Mouse (Mus musculus) stomach, postnatal 0 days (tissue): Measurements from ENCODE around the gene Phb2. TPM values are rescaled to one million over a fixed set of nuclear protein-coding genes. Genes with fewer than 3 reads are reported as not detected.

Source experiments
- ATAC-seq: fragments of 200-750 bp; cut with Nextera tagmentation; 2 replicates; pipeline ENCODE4 v1.8.0; 2017; ENCODE audit not compliant: low FRiP score, low TSS enrichment
- DNase-seq: peaks from one replicate; pipeline ENCODE4 v3.0.0-alpha.2; 2016; ENCODE audit warnings: low spot score
- H3K27ac ChIP-seq: fragments of 300-500 bp; sonication (generic); replicated peaks from 2 replicates; pipeline ENCODE4 v1.5.1; 2014; ENCODE audit warnings: mild to moderate bottlenecking, control low read depth
- H3K27me3 ChIP-seq: fragments of 300-500 bp; sonication (generic); 2 replicates; pipeline ENCODE4 v1.6.1; 2014; ENCODE audit warnings: low read length; ENCODE audit not compliant: control insufficient read depth, insufficient read depth
- H3K36me3 ChIP-seq: fragments of 300-500 bp; sonication (generic); 2 replicates; pipeline ENCODE4 v1.6.1; 2014; ENCODE audit warnings: low read length, mixed read lengths; ENCODE audit not compliant: control insufficient read depth, insufficient read depth
- H3K4me1 ChIP-seq: fragments of 300-500 bp; sonication (generic); replicated peaks from 2 replicates; pipeline ENCODE4 v1.6.1; 2014; ENCODE audit warnings: antibody characterized with exemption; ENCODE audit not compliant: control insufficient read depth, insufficient read depth
- H3K4me2 ChIP-seq: fragments of 300-500 bp; sonication (generic); replicated peaks from 2 replicates; pipeline ENCODE4 v1.6.1; 2014; ENCODE audit warnings: low read depth, mild to moderate bottlenecking, control low read depth, moderate library complexity
- H3K4me3 ChIP-seq: fragments of 300-500 bp; sonication (generic); 2 replicates; pipeline ENCODE4 v1.5.1; 2014; ENCODE audit warnings: low read depth, low read length, control low read depth
- H3K9ac ChIP-seq: fragments of 300-500 bp; sonication (generic); 2 replicates; pipeline ENCODE4 v1.6.1; 2014; ENCODE audit warnings: mild to moderate bottlenecking, low read length, control low read depth, mixed read lengths
- H3K9me3 ChIP-seq: fragments of 300-500 bp; sonication (generic); 2 replicates; pipeline ENCODE4 v1.6.1; 2016; ENCODE audit warnings: low read length; ENCODE audit not compliant: control insufficient read depth
- CTCF ChIP-seq: IDR thresholded peaks from 2 replicates; pipeline ENCODE4 v1.5.1; 2016; ENCODE audit warnings: antibody characterized with exemption, low read depth, mild to moderate bottlenecking, moderate library complexity
- EP300 ChIP-seq: optimal IDR thresholded peaks from 2 replicates; pipeline ENCODE3; 2016; ENCODE audit warnings: antibody characterized with exemption
- WGBS: fragments of 180-500 bp; shearing (Covaris S2); extraction: QIAGEN DNeasy Blood & Tissue Kit; methylation state at CpG from one replicate; pipeline ENCODE4 v1.1.7; 2014; 5-methylcytosine and 5-hydroxymethylcytosine counted together
- polyA plus RNA-seq: library from polyadenylated mRNA; unstranded; fragments of >200 nt; fragmentation: Nextera tagmentation; extraction: Ambion mirVana; gene quantifications from 2 replicates; pipeline ENCODE4 v1.2.1, GENCODE M21; 2015

Gene Phb2
- polyA plus RNA-seq, 1 experiment from 2014 or later, result 230 TPM

DNA sequence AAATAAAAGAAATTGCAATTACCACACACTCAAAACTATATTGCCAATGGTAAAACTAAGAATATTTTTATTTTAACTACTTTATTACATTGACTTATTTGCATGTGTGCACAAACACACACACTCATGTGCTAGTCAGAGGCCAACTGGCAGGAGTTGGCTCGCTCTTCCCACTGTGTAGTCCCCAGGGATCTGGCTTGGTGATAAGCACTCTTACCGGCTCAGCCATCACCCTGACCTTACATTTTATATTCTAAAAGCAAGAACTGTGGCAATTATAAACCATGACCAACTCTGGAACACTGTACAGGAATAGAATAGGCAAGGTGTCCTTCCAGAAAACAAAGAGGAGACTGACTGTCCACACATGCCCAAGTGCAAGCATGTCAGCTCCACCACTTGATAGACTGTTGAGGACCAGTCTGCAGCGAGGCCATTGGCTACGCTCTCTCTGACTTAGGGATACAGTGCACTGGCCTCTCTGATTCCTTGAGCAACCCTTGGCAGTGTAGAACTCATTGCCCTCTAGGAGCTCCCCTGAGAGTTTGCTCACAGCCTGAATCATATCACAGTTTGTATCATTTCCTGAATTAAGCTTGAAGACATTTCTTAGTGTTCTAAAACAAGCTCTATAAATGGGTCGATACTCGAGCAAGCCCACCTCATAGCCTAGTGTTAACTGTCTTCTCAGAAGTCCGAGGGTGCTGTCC lies 15.5 kb upstream of the Phb2 start:
- no peak overlapping the region for H3K9ac ChIP-seq
- H3K4me2 ChIP-seq, result no peak overlapping the region

DNA sequence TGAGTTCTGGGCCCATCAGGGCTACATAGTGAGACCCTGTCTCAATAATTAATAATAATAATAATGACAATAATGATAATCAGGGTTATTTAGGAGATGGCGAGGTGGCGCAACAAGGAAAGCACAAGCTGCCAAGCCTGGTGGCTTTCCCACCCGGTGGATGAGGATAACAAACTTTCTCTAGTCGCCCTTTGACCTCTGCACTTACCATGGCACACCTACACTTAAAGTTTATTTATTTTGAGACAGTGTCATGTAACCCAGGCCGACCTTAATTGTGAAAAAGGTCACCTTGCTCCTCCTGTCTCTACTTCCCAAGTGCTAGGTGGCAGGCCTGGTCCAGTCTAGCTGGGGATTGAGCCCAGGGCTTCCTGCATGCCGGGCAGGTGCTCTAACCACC lies 13.4 kb upstream of the Phb2 start:
- no peak for DNase-seq
- TF ChIP-seq CTCF, result no peak
- no peak for TF ChIP-seq EP300
- H3K36me3 ChIP-seq, result peaks cover 9% of the 10 kb centered on the region; the same call in 1 of the 2 replicates
- H3K9me3 ChIP-seq, result no peaks in the 10 kb centered on the region
- no peak overlapping the region for H3K4me2 ChIP-seq
- 69% methylated on average over 6 of the region's 6 CpGs for WGBS
- no peak overlapping the region for H3K9ac ChIP-seq
- H3K27me3 ChIP-seq, result no peaks in the 10 kb centered on the region
- no peak overlapping the region for H3K27ac ChIP-seq
- 0 out of 2 replicates have a peak, but pooled peaks cover 2% of the 10 kb centered on the region for H3K4me1 ChIP-seq
- ATAC-seq, result no peak
- H3K4me3 ChIP-seq, result no peak overlapping the region

More for the DNA sequence above, 15.5 kb upstream of the Phb2 start:
- H3K4me1 ChIP-seq, result 0 out of 2 replicates have a peak, but pooled peaks cover 2% of the 10 kb centered on the region
- no peaks in the 10 kb centered on the region for H3K27me3 ChIP-seq
- no peak for ATAC-seq
- 88% methylated on average over 7 of the region's 7 CpGs for WGBS
- no peak overlapping the region for H3K4me3 ChIP-seq
- no peak for TF ChIP-seq CTCF
- no peak for TF ChIP-seq EP300
- 0 out of 2 replicates have a peak, but pooled peaks cover 4% of the 10 kb centered on the region for H3K36me3 ChIP-seq
- no peaks in the 10 kb centered on the region for H3K9me3 ChIP-seq
- no peak for DNase-seq
- no peak overlapping the region for H3K27ac ChIP-seq

DNA sequence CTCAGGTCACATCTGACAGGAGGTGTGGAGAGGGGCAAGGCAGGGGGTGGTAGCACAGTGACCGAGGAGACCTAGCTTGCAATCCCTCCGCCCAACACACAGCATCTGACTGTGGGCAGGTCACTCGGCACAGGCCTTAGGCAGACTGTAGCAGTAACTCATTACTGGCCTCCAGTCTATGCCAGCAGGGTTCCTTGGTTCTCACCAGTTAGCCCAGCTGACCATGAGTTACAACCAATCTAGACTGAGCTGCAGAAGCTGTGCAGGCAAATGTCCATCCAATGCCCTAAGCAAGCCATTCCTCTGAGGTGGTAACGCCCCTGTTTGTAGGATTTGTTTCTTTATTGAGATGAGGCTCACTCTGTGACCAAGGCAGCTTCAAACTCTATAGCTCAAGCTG lies 12.8 kb upstream of the Phb2 start:
- WGBS, result 90% methylated on average over 4 of the region's 4 CpGs

DNA sequence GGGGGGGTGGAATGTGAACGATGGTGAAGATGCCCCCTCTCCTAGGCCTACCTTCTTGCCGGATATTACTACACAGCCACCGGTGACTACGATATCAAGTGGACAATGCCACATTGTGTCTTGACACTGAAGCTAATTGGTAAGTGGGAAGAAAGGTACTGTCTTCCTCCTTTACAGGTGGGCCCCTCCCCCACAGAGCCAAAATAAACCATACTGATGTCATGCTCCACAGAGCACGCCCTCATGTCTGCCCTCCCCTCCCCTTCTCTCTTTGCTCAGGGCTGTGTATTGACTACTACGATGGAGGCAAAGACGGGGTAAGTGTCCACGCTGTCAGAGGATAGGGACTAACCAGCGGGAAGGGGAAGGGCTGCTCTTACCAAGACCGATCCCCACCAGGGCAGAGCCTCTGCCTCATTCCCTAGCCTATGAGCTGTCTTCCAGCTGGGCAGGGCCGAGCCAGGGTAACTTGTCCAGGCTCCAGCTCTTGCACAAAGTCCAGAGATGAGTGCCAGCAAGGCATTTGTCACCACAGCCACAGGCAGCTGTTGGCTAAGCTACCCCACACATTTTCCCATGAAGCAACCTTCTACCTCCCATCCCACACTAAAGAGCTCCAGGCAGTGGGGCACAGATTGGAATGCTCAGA lies 12.1 kb upstream of the Phb2 start:
- ATAC-seq (peak; percentile 46), DNase-seq (peak; percentile 48)
- 70% methylated on average over 11 of the region's 11 CpGs for WGBS
- H3K36me3 ChIP-seq, result peaks cover 17% of the 10 kb centered on the region; the same call in 1 of the 2 replicates
- H3K27me3 ChIP-seq, result no peaks in the 10 kb centered on the region
- no peak overlapping the region for H3K27ac ChIP-seq
- TF ChIP-seq CTCF, result no peak
- no peak for TF ChIP-seq EP300
- no peak overlapping the region for H3K4me3 ChIP-seq
- H3K4me1 ChIP-seq, result no peaks in the 10 kb centered on the region
- no peak overlapping the region for H3K4me2 ChIP-seq
- H3K9ac ChIP-seq, result no peak overlapping the region
- H3K9me3 ChIP-seq, result no peaks in the 10 kb centered on the region

More for the DNA sequence above, 12.8 kb upstream of the Phb2 start:
- H3K36me3 ChIP-seq, result peaks cover 11% of the 10 kb centered on the region; the same call in 1 of the 2 replicates
- H3K27me3 ChIP-seq, result no peaks in the 10 kb centered on the region
- no peak overlapping the region for H3K27ac ChIP-seq
- H3K9ac ChIP-seq, result no peak overlapping the region
- TF ChIP-seq EP300 (no peak), CTCF (no peak)
- DNase-seq, result no peak
- no peak overlapping the region for H3K4me3 ChIP-seq
- no peaks in the 10 kb centered on the region for H3K9me3 ChIP-seq
- no peak overlapping the region for H3K4me2 ChIP-seq
- ATAC-seq, result no peak
- H3K4me1 ChIP-seq, result 0 out of 2 replicates have a peak, but pooled peaks cover 2% of the 10 kb centered on the region

DNA sequence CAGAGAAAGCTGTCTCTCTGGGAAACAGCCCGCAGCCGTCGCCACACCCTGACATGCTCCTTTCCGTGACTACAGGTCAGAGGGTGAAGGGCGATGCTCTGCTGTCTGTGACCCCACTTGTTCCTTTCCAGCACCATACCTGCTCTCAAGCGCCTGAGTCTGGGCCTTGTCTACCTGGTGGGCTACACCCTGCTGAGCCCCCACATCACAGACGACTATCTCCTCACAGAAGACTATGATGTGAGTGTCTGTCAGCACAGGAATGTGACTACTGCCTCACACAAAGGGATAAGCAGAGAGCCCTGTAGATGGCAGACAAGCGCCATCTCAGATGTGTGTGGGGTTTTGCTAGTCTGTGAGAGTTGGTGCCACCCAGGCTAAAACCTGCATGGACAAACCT lies 10.8 kb upstream of the Phb2 start:
- no peaks in the 10 kb centered on the region for H3K4me1 ChIP-seq
- no peak overlapping the region for H3K27ac ChIP-seq
- DNase-seq, result no peak
- no peaks in the 10 kb centered on the region for H3K27me3 ChIP-seq
- no peak for TF ChIP-seq EP300
- TF ChIP-seq CTCF, result peak; percentile 52
- ATAC-seq, result no peak
- no peaks in the 10 kb centered on the region for H3K9me3 ChIP-seq
- H3K4me3 ChIP-seq, result no peak overlapping the region
- H3K9ac ChIP-seq, result no peak overlapping the region
- 66% methylated on average over 8 of the region's 8 CpGs for WGBS
- no peak overlapping the region for H3K4me2 ChIP-seq
- peaks cover 17% of the 10 kb centered on the region; the same call in 1 of the 2 replicates for H3K36me3 ChIP-seq
